29 mouse cellular contexts compared by ENCODE assay signal in the genomic region with DNA sequence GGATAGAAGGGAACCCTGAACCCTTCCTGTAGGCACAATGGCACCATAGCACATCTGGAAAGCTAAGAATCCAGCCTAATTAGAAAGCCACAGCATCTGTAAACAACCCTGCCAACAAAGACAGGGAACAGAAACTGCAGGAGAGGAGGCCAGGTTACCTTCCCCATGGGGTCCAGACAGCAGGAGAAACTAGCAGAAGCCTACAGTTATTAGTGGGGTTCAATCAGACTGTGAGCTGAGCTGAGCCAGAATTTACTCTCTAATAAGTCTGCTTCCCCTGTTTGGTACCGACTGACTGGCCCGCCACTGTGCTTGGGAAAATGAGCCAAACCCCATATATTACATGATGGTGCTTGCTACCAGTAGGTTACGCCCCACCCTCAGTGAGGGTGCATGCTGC. TPM values are rescaled to one million over a fixed set of nuclear protein-coding genes. Genes with fewer than 3 reads are reported as not detected.
DNase-seq lines count a peak whose midpoint lies in the region; ATAC-seq and TF ChIP-seq lines count a peak whose summit lies in the region.
"Had no signal": no experiment of that assay in that cellular context is flagged by ENCODE, and none has a peak within 500 bp of the region (broad histone marks: within the 10 kb centered on the region; RNA-seq: fewer than 3 reads in every experiment).

No protein-coding gene starts in this region.

- H3K27ac ChIP-seq in ES-E14 (ENCODE audit: insufficient read depth, low read depth, low read length, poor library complexity, severe bottlenecking) = 0 out of 2 replicates have a peak overlapping the region, but pooled peaks have one; percentile 40
- H3K27ac ChIP-seq in intestine, embryonic 15.5 days = no peak overlapping the region
- peak overlapping the region; percentile 89 for H3K27ac ChIP-seq in macrophage
- no peak overlapping the region for H3K27ac ChIP-seq in forebrain, embryonic 14.5 days (ENCODE audit: low read depth, low read length)
- H3K27ac ChIP-seq: embryonic facial prominence, embryonic 12.5 days; embryonic facial prominence, embryonic 15.5 days; forebrain, embryonic 15.5 days; heart, embryonic 15.5 days; hindbrain, embryonic 10.5 days; hindbrain, embryonic 14.5 days; hindbrain, postnatal 0 days had no signal

- H3K36me3 ChIP-seq in ES-E14 (ENCODE audit: control insufficient read depth, insufficient read depth, low read length, poor library complexity, severe bottlenecking) (no peaks in the 10 kb centered on the region), macrophage (ENCODE audit: inconsistent target) (no peaks in the 10 kb centered on the region)
- no peaks in the 10 kb centered on the region for H3K36me3 ChIP-seq in intestine, embryonic 15.5 days
- no peaks in the 10 kb centered on the region for H3K36me3 ChIP-seq in forebrain, embryonic 14.5 days (ENCODE audit: control insufficient read depth, insufficient read depth, low read length)
- H3K36me3 ChIP-seq: embryonic facial prominence, embryonic 12.5 days; embryonic facial prominence, embryonic 15.5 days; forebrain, embryonic 15.5 days; heart, embryonic 15.5 days; hindbrain, embryonic 10.5 days had no signal

- H3K4me3 ChIP-seq in ES-E14 (ENCODE audit: insufficient read depth in 1 of 2, low read depth in 1 of 2, low read length in 2 of 2, poor library complexity in 1 of 2, severe bottlenecking in 1 of 2) (no peak overlapping the region), macrophage (ENCODE audit: inconsistent target) (no peak overlapping the region)
- H3K4me3 ChIP-seq in intestine, embryonic 15.5 days (replicated peaks) = no peak overlapping the region
- no peak overlapping the region for H3K4me3 ChIP-seq in forebrain, embryonic 14.5 days (ENCODE audit: low read depth, low read length)
- H3K4me3 ChIP-seq: embryonic facial prominence, embryonic 12.5 days; embryonic facial prominence, embryonic 15.5 days; forebrain, embryonic 15.5 days; heart, embryonic 12.5 days; heart, embryonic 15.5 days; hindbrain, embryonic 10.5 days had no signal

- no peak overlapping the region for H3K4me2 ChIP-seq in intestine, embryonic 15.5 days (replicated peaks)
- no peak overlapping the region for H3K4me2 ChIP-seq in forebrain, embryonic 14.5 days (ENCODE audit: low read length)
- H3K4me2 ChIP-seq: embryonic facial prominence, embryonic 12.5 days; embryonic facial prominence, embryonic 15.5 days; forebrain, embryonic 15.5 days; heart, embryonic 12.5 days; heart, embryonic 15.5 days; hindbrain, embryonic 14.5 days had no signal

- H3K79me2 ChIP-seq in macrophage (ENCODE audit: inconsistent target) = peaks cover 95% of the 10 kb centered on the region

- in situ Hi-C loops in ES-E14 (cut with MboI; ENCODE audit: low sequenced_read_pairs in 2 of 2, unreplicated experiment in 2 of 2) = no loop called here

- 49% methylated on average over 3 of the region's 3 CpGs for WGBS in intestine, embryonic 15.5 days
- WGBS in macrophage (ENCODE audit: missing documents) = 75% methylated on average over 3 of the region's 3 CpGs
- WGBS in forebrain, embryonic 14.5 days = 78% methylated on average over 3 of the region's 3 CpGs

- peak; percentile 82 for DNase-seq in A20 (ENCODE audit: low read depth, low spot score)
- DNase-seq in ES-E14 (ENCODE audit: low read depth, low spot score) = no peak
- DNase-seq in forebrain, embryonic 14.5 days (ENCODE audit: low spot score) = no peak
- DNase-seq in left cerebral cortex, adult 8-10 months (ENCODE audit: low spot score in 2 of 2) = no peak
- DNase-seq in embryo, embryonic 10.5 days (ENCODE audit: low spot score) = no peak
- DNase-seq: adrenal gland, adult 2 months; adrenal gland, postnatal 14 days; cerebellum, adult 18-20 months; cerebellum, adult 9-10 months; cerebellum, postnatal 14 days; gastrocnemius, postnatal 25 days; heart, postnatal 10 days; heart, postnatal 36 days; kidney, adult 18-20 months had no signal

- H3K9me3 ChIP-seq in ES-E14 (ENCODE audit: control insufficient read depth, insufficient read depth, low read depth, low read length) = no peaks in the 10 kb centered on the region
- no peaks in the 10 kb centered on the region for H3K9me3 ChIP-seq in intestine, embryonic 15.5 days
- H3K9me3 ChIP-seq in forebrain, embryonic 14.5 days (replicated peaks; ENCODE audit: control insufficient read depth, low read length) = no peaks in the 10 kb centered on the region
- H3K9me3 ChIP-seq: embryonic facial prominence, embryonic 15.5 days; forebrain, embryonic 15.5 days; G1E; heart, embryonic 12.5 days; heart, embryonic 15.5 days; hindbrain, embryonic 10.5 days had no signal

- H3K4me1 ChIP-seq in ES-E14 (ENCODE audit: control insufficient read depth in 2 of 2, insufficient read depth in 2 of 2, low read length in 2 of 2, poor library complexity in 1 of 2) = no peaks in the 10 kb centered on the region
- H3K4me1 ChIP-seq in intestine, embryonic 15.5 days (replicated peaks) = 0 out of 2 replicates have a peak, but pooled peaks cover 7% of the 10 kb centered on the region
- no peaks in the 10 kb centered on the region; the same call in 1 of the 2 replicates for H3K4me1 ChIP-seq in forebrain, embryonic 14.5 days (ENCODE audit: control insufficient read depth, insufficient read depth, low read length)

- peak; percentile 42; the same call in 1 of the 2 replicates for ATAC-seq in intestine, embryonic 15.5 days
- no peak for ATAC-seq in forebrain, embryonic 14.5 days
- ATAC-seq: forebrain, embryonic 15.5 days; hindbrain, postnatal 0 days; inflammation-experienced regulatory T-cells, adult 6 months; Patski had no signal

- no peak overlapping the region for H3K9ac ChIP-seq in ES-E14 (ENCODE audit: insufficient read depth, low read depth, low read length, poor library complexity, severe bottlenecking)
- H3K9ac ChIP-seq in intestine, embryonic 15.5 days = no peak overlapping the region
- no peak overlapping the region for H3K9ac ChIP-seq in forebrain, embryonic 14.5 days (ENCODE audit: low read length)
- H3K9ac ChIP-seq: embryonic facial prominence, embryonic 12.5 days; embryonic facial prominence, embryonic 15.5 days; forebrain, embryonic 15.5 days; heart, embryonic 12.5 days; heart, embryonic 15.5 days; hindbrain, embryonic 14.5 days had no signal

- H3K27me3 ChIP-seq in intestine, embryonic 15.5 days (replicated peaks) = no peaks in the 10 kb centered on the region
- H3K27me3 ChIP-seq in forebrain, embryonic 14.5 days (replicated peaks; ENCODE audit: control insufficient read depth, insufficient read depth, low read length) = no peaks in the 10 kb centered on the region
- H3K27me3 ChIP-seq: embryonic facial prominence, embryonic 12.5 days; embryonic facial prominence, embryonic 15.5 days; forebrain, embryonic 15.5 days; heart, embryonic 12.5 days; heart, embryonic 15.5 days; Patski had no signal

TF ChIP-seq in ES-E14, 5 proteins besides CTCF, POLR2A, EP300 and RAD21:
- TF ChIP-seq HCFC1 (IDR thresholded peaks at IDR 0.05; ENCODE audit: borderline replicate concordance, insufficient read depth, low read length) = no peak
- no peak for TF ChIP-seq CHD2 (IDR thresholded peaks at IDR 0.05; ENCODE audit: low read depth, low read length)
- TF ChIP-seq ZNF384 (IDR thresholded peaks at IDR 0.05; ENCODE audit: low read depth, low read length) = no peak
- no peak for TF ChIP-seq ZC3H11A (IDR thresholded peaks at IDR 0.05; ENCODE audit: borderline replicate concordance, low read depth, low read length)
- no peak for TF ChIP-seq MAFK (IDR thresholded peaks at IDR 0.05; ENCODE audit: insufficient read depth, low read depth, low read length)

RNA-seq across cellular contexts. Expression of gene Tec, which starts 56.9 kb away (rescaled TPM):
- total RNA-seq in ES-E14 (2012; rRNA removed) = 2.1 and 4.7 TPM in 2 replicates
- polyA plus RNA-seq in intestine, embryonic 15.5 days (2015; fragmentation: Nextera tagmentation; extraction: Ambion mirVana) = 12.8 and 13.0 TPM in 2 replicates
- total RNA-seq in macrophage (2018; cell fraction: chromatin; rRNA removed) = 100 to 1,000 TPM in 25 of 26 experiments, 10 to 100 TPM in 1; 90.4 to 656 (median 263) TPM
- total RNA-seq in macrophage (2018; cell fraction: cytosol; rRNA removed) = 10 to 100 TPM; 26.8 to 77.1 (median 51.1) TPM
- 100 to 1,000 TPM in 13 of 26 experiments, 10 to 100 TPM in 13; 37.0 to 278 (median 131) TPM for total RNA-seq in macrophage (2018; cell fraction: nucleus; rRNA removed)
- 53.1 to 81.3 TPM (median 56.1 TPM) in 3 replicates for polyA plus RNA-seq in macrophage (2018)
- polyA plus RNA-seq in forebrain, embryonic 14.5 days (2014; fragmentation: Nextera tagmentation; extraction: Ambion mirVana) = 4.3 and 5.1 TPM in 2 replicates
- total RNA-seq in left cerebral cortex, adult 8-10 months (2022) = 1 to 10 TPM; 2.4 to 6.6 (median 3.9) TPM

RNA-seq across cellular contexts. Expression of gene Txk, which starts 58.8 kb away (rescaled TPM):
- total RNA-seq in ES-E14 (2012; rRNA removed) = 0.09 TPM in 1 of 2 replicates, not detected in the other
- polyA plus RNA-seq in intestine, embryonic 15.5 days (2015; fragmentation: Nextera tagmentation; extraction: Ambion mirVana) = 0.39 and 0.57 TPM in 2 replicates
- total RNA-seq in macrophage (2018; cell fraction: chromatin; rRNA removed) = 10 to 100 TPM in 10 of 26 experiments, 1 to 10 TPM in 16; 2.0 to 22.4 (median 7.5) TPM
- under 1 TPM; 0.03 to 0.77 (median 0.22) TPM for total RNA-seq in macrophage (2018; cell fraction: cytosol; rRNA removed)
- 10 to 100 TPM in 5 of 26 experiments, 1 to 10 TPM in 21; 1.2 to 19.6 (median 6.6) TPM for total RNA-seq in macrophage (2018; cell fraction: nucleus; rRNA removed)
- polyA plus RNA-seq in macrophage (2018) = 0.06 to 0.37 TPM (median 0.27 TPM) in 3 replicates
- not detected in 2 replicates for polyA plus RNA-seq in forebrain, embryonic 14.5 days (2014; fragmentation: Nextera tagmentation; extraction: Ambion mirVana)
- under 1 TPM in 3 of 4 experiments, not detected in 1; 0.17 to 0.58 (median 0.34) TPM for total RNA-seq in left cerebral cortex, adult 8-10 months (2022)
- total RNA-seq: adrenal gland, postnatal 14 days; gastrocnemius, adult 8-10 months had no signal
- polyA plus RNA-seq: adrenal gland, adult 2 months; forebrain, embryonic 11.5 days; forebrain, embryonic 15.5 days; G1E; heart, embryonic 12.5 days; hindbrain, embryonic 10.5 days had no signal

Comparison
In these comparisons a context has a peak if more than half of its experiments do, and no peak if none do; other contexts are left out.
1. H3K27ac ChIP-seq: peak in ES-E14 (single experiment) and macrophage (single experiment); none in intestine, embryonic 15.5 days (single experiment) and forebrain, embryonic 14.5 days (single experiment).